Mouse (Mus musculus) heart, embryonic 15.5 days (tissue): Measurements from ENCODE around the gene Lzts2. TPM values are rescaled to one million over a fixed set of nuclear protein-coding genes. Genes with fewer than 3 reads are reported as not detected.

ENCODE experiments used
- ATAC-seq: fragments of 200-750 bp; cut with Nextera tagmentation; replicated peaks from 2 replicates; pipeline ENCODE4 v1.8.0; 2017; ENCODE audit warnings: low read depth, moderate TSS enrichment; ENCODE audit not compliant: insufficient number of reproducible peaks, insufficient read depth, low FRiP score
- H3K27ac ChIP-seq: fragments of 300-500 bp; sonication (generic); 2 replicates; pipeline ENCODE4 v1.5.1; 2015; ENCODE audit warnings: mild to moderate bottlenecking, inconsistent platforms
- H3K27me3 ChIP-seq: fragments of 300-500 bp; sonication (generic); 2 replicates; pipeline ENCODE4 v1.6.1; 2015; ENCODE audit warnings: inconsistent platforms
- H3K36me3 ChIP-seq: fragments of 300-500 bp; sonication (generic); 2 replicates; pipeline ENCODE4 v1.6.1; 2015; ENCODE audit warnings: mild to moderate bottlenecking, inconsistent platforms
- H3K4me1 ChIP-seq: fragments of 300-500 bp; sonication (generic); replicated peaks from 2 replicates; pipeline ENCODE4 v1.6.1; 2015; ENCODE audit warnings: inconsistent platforms
- H3K4me2 ChIP-seq: fragments of 300-500 bp; sonication (generic); 2 replicates; pipeline ENCODE4 v1.6.1; 2015; ENCODE audit warnings: inconsistent platforms, mild to moderate bottlenecking, moderate library complexity
- H3K4me3 ChIP-seq: fragments of 300-500 bp; sonication (generic); 2 replicates; pipeline ENCODE4 v1.5.1; 2015; ENCODE audit warnings: mild to moderate bottlenecking, inconsistent platforms
- H3K9ac ChIP-seq: fragments of 300-500 bp; sonication (generic); 2 replicates; pipeline ENCODE4 v1.6.1; 2015; ENCODE audit warnings: mild to moderate bottlenecking, inconsistent platforms
- H3K9me3 ChIP-seq: fragments of 300-500 bp; sonication (generic); replicated peaks from 2 replicates; pipeline ENCODE4 v1.6.1; 2016; ENCODE audit warnings: inconsistent platforms
- WGBS: fragments of 180-500 bp; shearing (Covaris S2); methylation state at CpG from one replicate; pipeline ENCODE4 v1.1.7; 2015; ENCODE audit warnings: mixed read lengths; 5-methylcytosine and 5-hydroxymethylcytosine counted together
- polyA plus RNA-seq: library from polyadenylated mRNA; unstranded; fragments of >200 nt; fragmentation: Nextera tagmentation; extraction: Ambion mirVana; gene quantifications from 2 replicates; pipeline ENCODE4 v1.2.1, GENCODE M21; 2015

Lzts2 gene
- polyA plus RNA-seq, 1 experiment from 2014 or later, result 44.5 TPM

GRCm38 (mm10) chr19:45056364-45056763 lies 42.1 kb downstream of the Lzts2 start:
- Histone ChIP-seq H3K27ac (peak overlapping the region; percentile 98; the same call in 1 of the 2 replicates), H3K27me3 (no peaks in the 10 kb centered on the region), H3K9ac (no peak overlapping the region), H3K9me3 (no peaks in the 10 kb centered on the region), H3K4me2 (no peak overlapping the region), H3K36me3 (peaks cover 13% of the 10 kb centered on the region; the same call in 1 of the 2 replicates), H3K4me3 (no peak overlapping the region), H3K4me1 (peaks cover 25% of the 10 kb centered on the region)
- ATAC-seq, result no peak
- WGBS, result 48% methylated on average over 4 of the region's 4 CpGs

- Histone ChIP-seq H3K4me3 (peak overlapping the region; percentile 64), H3K36me3 (peaks cover 13% of the 10 kb centered on the region; the same call in 1 of the 2 replicates), H3K27ac (peak overlapping the region; percentile 98), H3K4me1 (peaks cover 25% of the 10 kb centered on the region), H3K9ac (peak overlapping the region; percentile 71), H3K27me3 (no peaks in the 10 kb centered on the region), H3K9me3 (no peaks in the 10 kb centered on the region), H3K4me2 (peak overlapping the region; percentile 84)
- ATAC-seq, result no peak
- 67% methylated on average over 7 of the region's 7 CpGs for WGBS
These were observed 42.9 kb downstream of the Lzts2 start for GRCm38 (mm10) chr19:45056908-45057698.

- Histone ChIP-seq H3K4me2 (peak overlapping the region; percentile 84), H3K27ac (peak overlapping the region; percentile 98), H3K9ac (peak overlapping the region; percentile 71), H3K27me3 (no peaks in the 10 kb centered on the region), H3K4me3 (peak overlapping the region; percentile 64), H3K36me3 (0 out of 2 replicates have a peak, but pooled peaks cover 10% of the 10 kb centered on the region), H3K4me1 (peaks cover 25% of the 10 kb centered on the region), H3K9me3 (no peaks in the 10 kb centered on the region)
- WGBS, result 37% methylated on average over 7 of the region's 7 CpGs
- ATAC-seq, result no peak
These were observed 43.5 kb downstream of the Lzts2 start for GRCm38 (mm10) chr19:45057724-45058112.

GRCm38 (mm10) chr19:45058113-45058839 lies 44.1 kb downstream of the Lzts2 start:
- peak overlapping the region; percentile 98 for H3K27ac ChIP-seq
- WGBS, result under 1% methylated on average over 34 of the region's 34 CpGs
- peak; percentile 92 for ATAC-seq
- H3K27me3 ChIP-seq, result no peaks in the 10 kb centered on the region; the same call in 1 of the 2 replicates
- H3K4me1 ChIP-seq, result peaks cover 25% of the 10 kb centered on the region
- H3K4me2 ChIP-seq, result peak overlapping the region; percentile 84
- 0 out of 2 replicates have a peak, but pooled peaks cover 7% of the 10 kb centered on the region for H3K36me3 ChIP-seq
- H3K4me3 ChIP-seq, result peak overlapping the region; percentile 64
- H3K9me3 ChIP-seq, result no peaks in the 10 kb centered on the region
- peak overlapping the region; percentile 74 for H3K9ac ChIP-seq

GRCm38 (mm10) chr19:45058841-45059240 lies 44.6 kb downstream of the Lzts2 start:
- 2% methylated on average over 14 of the region's 14 CpGs for WGBS

GRCm38 (mm10) chr19:45063565-45064292 lies 49.5 kb downstream of the Lzts2 start:
- WGBS, result 43% methylated on average over 20 of the region's 20 CpGs
- peaks cover 51% of the 10 kb centered on the region for H3K27me3 ChIP-seq
- no peak for ATAC-seq
- no peaks in the 10 kb centered on the region for H3K9me3 ChIP-seq
- H3K27ac ChIP-seq, result no peak overlapping the region
- no peak overlapping the region for H3K9ac ChIP-seq
- no peak overlapping the region for H3K4me2 ChIP-seq
- no peaks in the 10 kb centered on the region for H3K36me3 ChIP-seq
- H3K4me3 ChIP-seq, result no peak overlapping the region
- peaks cover 12% of the 10 kb centered on the region for H3K4me1 ChIP-seq

More at GRCm38 (mm10) chr19:45058841-45059240, 44.6 kb downstream of the Lzts2 start:
- Histone ChIP-seq H3K4me2 (peak overlapping the region; percentile 84), H3K9me3 (no peaks in the 10 kb centered on the region), H3K27ac (peak overlapping the region; percentile 98), H3K4me3 (peak overlapping the region; percentile 64), H3K27me3 (peaks cover 3% of the 10 kb centered on the region), H3K9ac (peak overlapping the region; percentile 74), H3K4me1 (peaks cover 26% of the 10 kb centered on the region), H3K36me3 (0 out of 2 replicates have a peak, but pooled peaks cover 4% of the 10 kb centered on the region)
- no peak for ATAC-seq

GRCm38 (mm10) chr19:45065226-45065625 lies 51.0 kb downstream of the Lzts2 start:
- peaks cover 61% of the 10 kb centered on the region for H3K27me3 ChIP-seq

GRCm38 (mm10) chr19:45067170-45067569 lies 53.0 kb downstream of the Lzts2 start:
- Histone ChIP-seq H3K9ac (no peak overlapping the region), H3K4me2 (no peak overlapping the region), H3K4me3 (no peak overlapping the region), H3K36me3 (no peaks in the 10 kb centered on the region), H3K9me3 (no peaks in the 10 kb centered on the region), H3K27me3 (peaks cover 61% of the 10 kb centered on the region), H3K4me1 (peaks cover 7% of the 10 kb centered on the region; the same call in 1 of the 2 replicates), H3K27ac (no peak overlapping the region)
- no peak for ATAC-seq
- 28% methylated on average over 17 of the region's 17 CpGs for WGBS

More at GRCm38 (mm10) chr19:45065226-45065625, 51.0 kb downstream of the Lzts2 start:
- 6% methylated on average over 21 of the region's 21 CpGs for WGBS
- H3K9me3 ChIP-seq, result no peaks in the 10 kb centered on the region
- peaks cover 4% of the 10 kb centered on the region; the same call in 1 of the 2 replicates for H3K4me1 ChIP-seq
- no peak overlapping the region for H3K4me3 ChIP-seq
- H3K36me3 ChIP-seq, result no peaks in the 10 kb centered on the region
- H3K27ac ChIP-seq, result no peak overlapping the region
- no peak overlapping the region for H3K9ac ChIP-seq
- H3K4me2 ChIP-seq, result no peak overlapping the region
- no peak for ATAC-seq

- WGBS, result 70% methylated on average over 7 of the region's 7 CpGs
- Histone ChIP-seq H3K9me3 (no peaks in the 10 kb centered on the region), H3K9ac (no peak overlapping the region)
These were observed 53.7 kb downstream of the Lzts2 start for GRCm38 (mm10) chr19:45067758-45068510.

GRCm38 (mm10) chr19:45073871-45074542 lies 59.8 kb downstream of the Lzts2 start:
- Histone ChIP-seq H3K9ac (peak overlapping the region; percentile 81), H3K27ac (peak overlapping the region; percentile 95), H3K4me1 (peaks cover 47% of the 10 kb centered on the region), H3K4me3 (peak overlapping the region; percentile 68), H3K4me2 (peak overlapping the region; percentile 99), H3K27me3 (peaks cover 38% of the 10 kb centered on the region), H3K36me3 (no peaks in the 10 kb centered on the region), H3K9me3 (no peaks in the 10 kb centered on the region)
- WGBS, result 6% methylated on average over 20 of the region's 20 CpGs
- 0 out of 2 replicates have a peak, but pooled peaks have one; percentile 17 for ATAC-seq

More at GRCm38 (mm10) chr19:45067758-45068510, 53.7 kb downstream of the Lzts2 start:
- Histone ChIP-seq H3K4me2 (no peak overlapping the region), H3K4me3 (no peak overlapping the region), H3K36me3 (no peaks in the 10 kb centered on the region), H3K27me3 (peaks cover 61% of the 10 kb centered on the region), H3K4me1 (peaks cover 7% of the 10 kb centered on the region; the same call in 1 of the 2 replicates), H3K27ac (no peak overlapping the region)
- ATAC-seq, result no peak
